Mouse (Mus musculus): ENCODE results near the gene Aadacl2.

- no peak for TF ChIP-seq CTCF (IDR thresholded peaks at IDR 0.05; ENCODE audit: borderline replicate concordance, insufficient read depth, low read length)
- no peak for TF ChIP-seq POLR2A (IDR thresholded peaks at IDR 0.05; ENCODE audit: low read depth, low read length)
Measured at GRCm38 (mm10) chr3:60053231-60053927, 46.8 kb downstream of the Aadacl2 start.
